Mouse (Mus musculus) CD4-positive helper T cell, adult 2 months (primary cell): ENCODE results near the gene Perm1.

Source experiments
- DNase-seq: peaks from one replicate; pipeline ENCODE4 v3.0.0-alpha.2; 2012; ENCODE audit warnings: low read depth, missing footprints, low spot score

The Perm1 gene

GRCm38 (mm10) chr4:156200623-156201475 is 14.8 kb upstream of the Perm1 start, which contains the start of gene Isg15:
Isg15 (minus strand) TSS chr4:156200818.
- DNase-seq = peak; percentile 88

- DNase-seq = no peak
These were observed 13.2 kb upstream of the Perm1 start for GRCm38 (mm10) chr4:156202462-156202893.

- DNase-seq = peak; percentile 94
These were observed 12.7 kb upstream of the Perm1 start, which contains the start of gene AW011738 for GRCm38 (mm10) chr4:156203001-156203412. AW011738 (plus strand) TSS chr4:156203304.

- no peak for DNase-seq
These were observed 12.1 kb upstream of the Perm1 start for GRCm38 (mm10) chr4:156203413-156204131.

- DNase-seq = no peak
These were observed 6.8 kb upstream of the Perm1 start for GRCm38 (mm10) chr4:156208872-156209271.

- DNase-seq = no peak
These were observed 5.6 kb upstream of the Perm1 start for GRCm38 (mm10) chr4:156209963-156210635.

GRCm38 (mm10) chr4:156213134-156213533 is 2.5 kb upstream of the Perm1 start:
- DNase-seq = no peak

GRCm38 (mm10) chr4:156216196-156216595 is 528 bp downstream of the Perm1 start:
- no peak for DNase-seq

- DNase-seq = no peak
These were observed 1.5 kb downstream of the Perm1 start for GRCm38 (mm10) chr4:156217022-156217669.

- no peak for DNase-seq
These were observed 2.2 kb downstream of the Perm1 start for GRCm38 (mm10) chr4:156217838-156218237.

GRCm38 (mm10) chr4:156219936-156220335 is 4.3 kb downstream of the Perm1 start:
- DNase-seq = no peak

GRCm38 (mm10) chr4:156224276-156224675 is 8.6 kb downstream of the Perm1 start:
- DNase-seq = no peak

- DNase-seq = no peak
These were observed 12.2 kb downstream of the Perm1 start for GRCm38 (mm10) chr4:156227752-156228392.

- DNase-seq = no peak
These were observed 12.8 kb downstream of the Perm1 start for GRCm38 (mm10) chr4:156228393-156229024.

- no peak for DNase-seq
These were observed 18.4 kb downstream of the Perm1 start for GRCm38 (mm10) chr4:156234021-156234501.

GRCm38 (mm10) chr4:156234701-156235213 is 19.1 kb downstream of the Perm1 start, which contains the start of gene Plekhn1:
Plekhn1 (minus strand) TSS chr4:156234857.
- peak; percentile 77 for DNase-seq

- no peak for DNase-seq
These were observed 19.7 kb downstream of the Perm1 start for GRCm38 (mm10) chr4:156235360-156235770.

- peak; percentile 94 for DNase-seq
These were observed 20.3 kb downstream of the Perm1 start, which contains the start of gene Noc2l for GRCm38 (mm10) chr4:156235808-156236533. Noc2l (plus strand) TSS chr4:156236010.
